Mouse (Mus musculus) fat pad, adult 2 months (tissue): ENCODE measurements around the gene Dffa.
"Not testable (repeated sequence)": the region's sequence is repeated elsewhere in the genome, so short reads cannot be mapped to it uniquely, and the experiment has no call there.

Source experiments
- DNase-seq: peaks from one replicate; pipeline ENCODE4 v3.0.0-alpha.2; 2011; ENCODE audit warnings: low read depth, low spot score; ENCODE audit errors: extremely low read depth

Gene Dffa

DNA sequence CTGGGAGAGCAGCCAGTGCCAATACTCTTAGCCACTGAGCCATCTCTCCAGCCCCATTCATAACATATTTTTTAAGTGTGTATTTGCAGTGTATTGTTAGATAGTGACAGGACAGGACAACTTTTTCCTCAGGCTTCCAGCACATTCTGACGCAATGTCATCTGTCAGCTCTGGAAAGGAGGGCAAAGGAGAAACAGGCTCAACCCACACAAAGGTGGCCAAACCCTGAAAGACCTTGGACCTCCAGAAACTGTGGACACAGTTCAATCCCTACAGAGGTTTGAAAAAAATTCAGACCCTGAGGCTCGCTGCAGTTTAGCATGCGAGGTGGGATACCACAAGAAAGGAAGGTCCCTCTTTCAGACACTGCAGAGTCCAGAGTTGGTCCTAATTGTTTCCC lies 6.0 kb upstream of the Dffa start:
- no peak for DNase-seq

DNA sequence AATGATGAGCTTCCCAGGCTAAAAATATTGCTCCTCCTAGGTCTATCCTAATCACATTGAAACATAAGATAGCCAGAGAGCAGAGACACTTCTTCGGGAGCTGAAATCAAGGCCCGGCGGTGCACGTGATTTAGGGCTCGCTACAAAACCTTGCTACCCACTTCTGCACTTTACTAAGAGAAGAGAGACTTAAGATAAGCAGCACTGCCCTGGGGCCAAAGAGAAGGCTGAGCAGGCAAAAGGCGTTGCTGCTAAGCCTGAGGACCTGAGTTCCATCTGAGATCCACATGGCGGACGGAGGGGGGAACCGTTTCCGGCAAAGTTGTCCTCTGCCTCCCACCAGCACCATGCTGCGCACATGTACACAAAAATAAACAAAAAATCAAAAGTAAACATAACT lies 5.4 kb upstream of the Dffa start:
- DNase-seq: no peak

DNA sequence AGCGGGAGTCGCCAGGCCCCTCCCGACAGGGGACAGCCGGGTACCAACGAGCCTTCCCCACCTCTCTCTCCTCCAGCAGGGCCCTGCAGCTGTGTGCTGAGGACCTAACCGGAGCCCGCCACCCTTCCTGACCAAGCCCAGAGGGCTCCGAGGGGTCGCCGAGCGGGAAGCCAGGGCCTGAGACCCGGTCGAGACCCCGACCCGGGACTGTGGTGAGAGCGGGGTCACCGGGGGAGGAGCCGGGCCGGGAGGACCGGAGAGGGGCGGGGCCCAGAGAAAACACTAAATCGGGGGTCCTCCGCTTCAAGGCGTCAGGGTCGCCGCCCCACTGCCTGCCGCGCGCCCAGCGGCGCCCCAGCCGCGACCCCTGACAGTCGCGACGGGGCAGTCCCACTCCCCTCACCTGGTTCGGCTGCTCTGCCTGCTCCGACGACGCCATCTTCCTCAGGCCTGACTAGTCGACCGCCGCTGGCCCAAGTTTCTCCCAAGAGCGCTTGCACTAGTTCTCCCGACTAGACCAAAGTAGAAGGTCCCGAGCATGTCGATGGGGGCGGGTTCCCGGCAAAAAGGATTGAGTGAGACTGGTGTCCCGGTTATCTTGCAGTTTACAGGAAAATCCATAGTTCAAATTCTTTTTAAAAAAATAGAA lies 4.5 kb upstream of the Dffa start, which contains the start of gene Pex14:
Gene Pex14, minus strand, starts transcription at position 508 of the 649 bp plus-strand sequence.
- DNase-seq: no peak

DNA sequence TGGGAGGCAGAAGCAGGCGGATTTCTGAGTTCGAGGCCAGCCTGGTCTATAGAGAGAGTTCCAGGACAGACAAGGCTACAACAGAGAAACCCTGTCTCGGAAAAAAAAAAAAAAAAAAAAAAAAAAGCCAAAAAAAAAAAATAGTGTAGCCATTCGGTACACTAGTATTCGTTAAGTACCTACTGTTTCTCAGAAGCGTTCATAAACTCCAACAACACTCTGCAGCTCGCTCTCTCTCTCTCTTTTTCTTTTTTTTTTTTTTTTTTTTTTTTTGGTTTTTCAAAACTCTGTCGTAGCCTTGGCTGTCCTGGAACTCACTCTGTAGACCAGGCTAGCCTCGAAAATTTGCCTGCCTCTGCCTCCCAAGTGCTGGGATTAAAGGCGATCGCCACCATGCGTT lies 3.5 kb upstream of the Dffa start:
- not testable (repeated sequence) for DNase-seq

DNA sequence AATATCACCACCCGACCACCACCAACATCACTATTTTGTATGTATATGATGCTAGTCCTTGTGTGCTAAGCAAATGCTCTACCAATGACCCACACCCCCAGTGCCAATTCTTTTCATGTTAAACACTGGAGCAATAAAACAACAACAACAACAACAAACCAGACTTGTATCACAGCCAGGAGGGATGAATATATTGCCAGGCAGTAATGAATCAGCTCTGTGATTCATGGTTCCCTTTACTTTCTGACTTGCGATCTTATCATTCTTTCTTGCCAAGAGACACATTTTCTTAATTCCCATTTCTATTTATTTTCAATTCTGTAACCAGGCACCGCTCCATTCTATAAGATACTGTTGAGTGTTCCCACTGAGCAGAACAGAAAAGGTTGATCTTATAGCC lies 2.5 kb upstream of the Dffa start:
- no peak for DNase-seq

DNA sequence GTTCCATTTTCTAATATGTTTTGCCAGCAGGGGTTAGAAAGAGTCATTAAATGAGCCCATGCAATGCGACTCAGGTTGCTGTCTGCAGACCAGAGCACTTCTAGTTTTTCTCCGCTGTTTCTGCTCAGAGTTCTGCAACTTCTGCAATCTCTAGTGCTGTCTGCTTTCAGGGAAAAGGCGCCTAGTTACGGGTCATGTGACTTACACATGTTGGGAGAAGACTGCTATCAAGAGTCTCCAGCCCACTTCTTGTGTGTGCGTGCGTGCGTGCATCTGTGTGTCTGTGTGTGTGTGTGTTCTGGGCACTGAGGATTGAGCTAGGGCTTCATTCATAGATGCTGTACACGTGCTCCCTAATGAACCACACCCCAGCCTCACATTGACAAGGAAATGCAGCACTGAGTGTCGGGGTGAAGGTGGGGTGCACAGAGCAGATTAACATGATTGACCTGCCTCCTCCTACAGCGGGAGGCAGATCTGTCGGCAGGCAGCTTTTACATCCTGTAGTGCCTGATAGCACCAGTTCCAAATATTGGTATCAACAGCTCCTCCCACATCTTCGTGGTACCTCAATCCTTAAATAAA lies 16.1 kb downstream of the Dffa start:
- DNase-seq: not testable (repeated sequence)

DNA sequence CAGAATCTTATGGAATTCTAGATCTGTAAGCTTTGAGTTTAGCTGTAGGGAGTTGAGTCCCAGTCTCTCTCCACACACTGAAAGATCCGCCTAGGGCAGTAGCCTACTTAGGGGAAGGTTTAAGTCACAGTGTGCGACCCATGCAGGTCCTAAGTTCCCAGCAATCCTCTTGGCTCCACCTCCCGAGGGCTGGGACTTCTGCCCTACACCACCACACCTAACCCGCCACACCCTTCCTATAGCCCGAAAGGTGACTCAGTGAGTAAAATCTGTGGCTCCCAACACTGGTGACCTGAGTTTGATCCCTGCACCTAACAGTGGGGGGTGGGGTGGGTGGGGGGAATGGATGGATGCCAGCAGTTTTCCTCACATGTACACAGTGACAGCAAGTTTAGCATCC lies 19.5 kb downstream of the Dffa start:
- no peak for DNase-seq

DNA sequence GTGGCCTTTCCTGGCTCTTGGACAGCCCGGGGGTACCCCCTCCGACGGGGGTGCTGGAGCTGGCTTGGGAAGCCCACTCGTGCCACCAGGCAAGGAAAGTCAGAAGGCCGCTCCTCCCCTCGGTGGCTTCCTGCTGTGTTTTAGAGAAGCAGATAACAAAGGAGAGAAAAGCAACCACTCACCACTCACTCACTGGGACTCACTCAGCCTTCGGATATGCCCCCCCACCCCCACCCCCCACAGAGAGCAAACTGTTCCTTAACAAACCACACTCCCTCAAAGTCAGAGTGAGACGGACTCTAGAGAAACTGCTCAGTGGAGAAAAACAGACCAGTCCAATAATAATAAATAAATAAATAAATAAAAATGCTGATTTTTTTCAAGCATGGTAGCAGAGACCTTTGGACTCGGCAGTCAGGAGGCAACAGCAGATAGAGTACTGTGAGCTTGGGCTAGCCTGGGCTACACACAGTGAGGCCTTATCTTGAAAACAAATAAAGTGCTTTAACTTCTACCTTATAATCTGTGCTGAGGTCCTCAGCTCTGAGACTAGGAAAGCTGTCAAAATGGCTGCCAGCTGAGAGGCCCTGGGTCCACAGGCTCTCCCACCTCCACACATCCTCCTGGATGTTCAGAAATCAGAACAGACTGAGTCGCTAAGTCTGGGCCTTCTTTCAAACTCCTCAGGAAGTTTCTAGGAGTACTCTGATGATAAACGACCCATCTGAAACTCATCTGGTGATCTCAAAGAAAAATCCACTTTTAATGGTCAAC lies 21.6 kb downstream of the Dffa start:
- no peak for DNase-seq

DNA sequence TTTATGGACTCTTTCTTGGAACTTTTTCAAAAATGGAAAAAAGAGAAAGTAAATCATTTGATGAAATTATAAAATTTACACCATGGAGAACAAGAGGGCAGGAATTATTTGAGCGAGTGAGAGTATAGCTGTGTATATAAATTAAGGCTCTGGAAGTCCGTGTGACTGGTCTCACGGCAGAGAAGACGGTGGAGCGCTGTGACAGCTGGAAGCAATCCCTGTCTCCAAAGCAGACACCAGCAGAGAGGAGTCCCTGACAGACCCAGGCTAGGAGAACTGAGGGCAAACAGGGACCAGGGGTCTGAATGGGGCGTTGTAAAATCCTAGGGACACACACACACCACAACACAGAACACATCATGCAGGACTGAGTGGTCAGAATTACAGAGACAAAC lies 22.2 kb downstream of the Dffa start:
- no peak for DNase-seq

DNA sequence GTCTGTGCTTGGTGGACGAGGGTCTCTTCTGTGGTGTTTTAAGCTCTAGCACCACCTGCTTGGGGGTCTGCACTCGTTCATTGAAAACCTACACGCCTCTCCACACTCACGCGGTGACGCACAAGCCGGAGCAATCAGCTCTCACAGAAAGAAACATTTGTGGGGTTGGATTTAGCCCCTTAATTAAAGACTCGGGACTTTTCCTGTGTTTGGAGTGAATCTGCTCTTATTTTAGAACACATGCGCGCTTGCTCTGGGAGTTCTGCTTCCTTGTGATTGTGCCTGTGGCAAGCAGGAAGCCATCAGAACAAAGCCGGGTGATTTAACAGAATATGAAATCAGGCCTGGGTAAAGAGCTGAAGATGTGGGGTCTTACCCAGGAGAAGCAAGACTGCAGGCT lies 22.7 kb downstream of the Dffa start, which contains the start of gene Cort:
Gene Cort, minus strand, starts transcription at position 101 of the 400 bp plus-strand sequence.
- DNase-seq: no peak

DNA sequence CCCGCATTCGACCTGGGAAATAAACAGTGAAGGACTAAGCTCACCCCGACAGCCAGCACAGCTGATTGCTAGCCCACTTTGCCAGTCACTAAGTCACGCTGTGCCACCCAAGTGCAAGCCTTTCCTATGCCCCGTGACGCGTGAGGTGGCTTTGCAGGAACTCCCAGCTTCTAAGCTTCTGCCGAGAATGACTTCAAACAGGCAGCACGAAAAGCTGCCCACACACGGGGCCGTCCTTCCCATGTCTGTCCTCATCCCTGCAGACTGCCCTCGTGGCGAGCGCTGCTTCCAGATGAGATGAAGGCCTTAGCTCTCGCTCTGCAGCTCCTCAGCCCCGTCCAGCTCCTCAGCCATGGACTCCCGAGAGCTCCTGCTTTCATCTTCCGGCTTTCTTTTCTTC lies 24.5 kb downstream of the Dffa start:
- DNase-seq: no peak

DNA sequence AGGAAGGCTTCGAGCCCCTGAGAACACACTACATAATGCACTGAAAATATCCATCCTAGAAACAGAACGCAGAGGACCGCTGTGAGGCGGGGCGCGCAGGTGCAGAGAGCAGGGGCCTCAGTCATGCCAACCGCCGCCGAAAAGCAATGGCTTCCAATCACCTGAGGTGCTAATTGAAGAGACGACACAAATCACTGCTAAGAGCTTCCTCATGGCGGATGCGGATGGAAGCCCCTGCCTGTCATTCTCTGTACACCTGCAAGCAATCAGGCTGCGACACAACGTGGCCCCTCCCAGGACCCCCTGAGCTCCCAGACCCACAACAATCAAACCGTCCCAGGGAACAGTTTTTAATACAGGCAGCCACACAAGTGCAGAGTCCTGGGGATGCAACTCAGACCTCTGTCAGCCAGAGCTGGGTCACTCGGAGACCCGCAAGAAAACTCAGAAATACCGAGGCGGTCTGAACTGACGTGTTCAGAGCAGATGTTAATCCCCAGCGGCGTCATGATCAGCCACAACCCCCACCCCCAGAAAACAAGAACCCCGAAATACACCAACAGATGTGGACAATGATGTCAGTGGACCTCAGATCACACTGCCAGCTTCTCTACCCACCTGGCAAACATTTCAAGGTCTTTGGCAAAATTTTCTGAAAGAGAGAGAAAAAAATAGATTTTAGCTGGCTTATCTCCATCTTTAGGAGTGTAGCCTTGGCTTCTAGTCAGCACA lies 27.2 kb downstream of the Dffa start:
- DNase-seq: no peak

DNA sequence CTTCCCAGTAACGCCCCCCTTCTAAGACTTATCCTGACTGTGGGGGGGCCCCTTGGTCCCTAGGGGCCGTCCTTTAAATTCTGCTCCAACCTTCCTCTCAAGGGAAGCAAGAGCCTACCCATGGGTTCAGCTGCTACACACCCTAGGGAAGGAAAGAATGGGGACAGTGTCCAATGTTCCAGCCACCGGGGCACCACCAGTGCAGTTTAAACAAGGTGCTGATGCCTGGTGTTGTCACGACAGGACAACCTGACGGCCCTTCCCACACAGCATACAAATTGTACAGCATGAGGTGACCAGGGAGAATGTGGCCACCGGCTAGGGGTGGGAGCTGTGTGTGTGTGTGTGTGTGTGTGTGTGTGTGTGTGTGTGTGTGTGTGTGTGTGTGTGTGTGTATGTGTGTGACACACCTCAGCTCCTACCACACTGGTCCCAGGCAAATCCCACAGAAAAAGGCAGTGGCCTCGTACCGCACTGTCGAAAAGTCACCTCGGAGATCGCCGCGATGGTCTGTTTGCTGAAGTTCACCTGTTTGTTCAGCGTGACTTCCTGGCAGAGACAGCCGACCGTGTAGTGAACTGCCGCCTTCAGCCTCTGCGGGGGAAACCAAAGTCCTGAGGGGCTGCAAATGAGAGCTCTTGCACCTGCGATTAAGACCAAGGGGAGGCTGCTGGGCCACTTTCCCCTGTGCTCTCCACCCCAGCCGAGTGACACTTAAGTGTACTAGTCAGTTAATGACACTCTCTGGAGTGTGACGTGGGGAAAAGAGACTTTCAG lies 28.0 kb downstream of the Dffa start:
- no peak for DNase-seq

DNA sequence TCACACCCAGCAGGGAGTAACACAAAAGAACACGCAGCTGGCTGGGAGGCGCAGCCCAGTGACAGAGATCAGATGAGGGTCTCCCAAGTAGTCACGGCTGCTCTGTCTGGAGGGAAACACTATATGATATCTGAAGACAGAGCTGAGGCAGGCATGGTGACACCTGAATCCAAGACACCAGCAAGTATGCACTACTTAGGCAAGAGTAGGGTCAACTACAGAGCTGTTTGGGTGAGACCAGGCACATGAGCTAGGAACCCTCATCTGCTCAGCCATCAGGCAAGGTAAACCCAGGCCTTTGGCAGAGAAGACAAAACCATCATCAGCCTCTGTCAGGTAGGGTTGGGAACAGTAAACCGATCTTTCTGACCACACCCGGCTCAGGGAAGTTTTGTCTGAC lies 29.4 kb downstream of the Dffa start:
- no peak for DNase-seq

DNA sequence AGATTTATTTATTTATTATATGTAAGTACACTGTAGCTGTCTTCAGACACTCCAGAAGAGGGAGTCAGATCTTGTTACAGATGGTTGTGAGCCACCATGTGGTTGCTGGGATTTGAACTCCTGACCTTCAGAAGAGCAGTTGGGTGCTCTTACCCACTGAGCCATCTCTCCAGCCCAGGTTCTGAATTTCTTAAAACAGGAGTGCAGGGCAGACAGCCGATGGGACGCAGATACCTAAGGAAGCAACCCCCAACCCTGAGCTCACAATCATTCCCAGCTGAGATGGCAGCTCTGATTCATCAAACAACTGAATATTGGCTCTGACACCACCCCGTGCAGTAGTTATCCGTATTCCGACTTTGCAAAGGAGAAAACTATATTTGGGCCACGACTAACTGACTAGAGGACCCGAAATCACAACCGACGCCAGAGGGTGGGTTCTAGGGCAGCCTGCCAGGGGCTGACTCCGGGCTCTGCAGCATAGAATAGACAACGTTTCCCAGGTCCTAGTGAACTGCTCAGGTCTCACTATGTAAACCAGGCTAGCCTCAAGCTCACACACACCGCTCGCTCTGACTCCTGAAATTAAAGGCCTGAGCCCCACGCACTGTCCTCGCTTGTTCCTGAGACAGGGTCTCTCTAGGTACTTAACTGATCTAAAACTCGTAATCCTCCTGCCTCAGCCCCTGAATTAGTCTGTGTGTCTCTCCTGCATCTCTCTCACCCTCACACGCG lies 32.3 kb downstream of the Dffa start:
- no peak for DNase-seq

DNA sequence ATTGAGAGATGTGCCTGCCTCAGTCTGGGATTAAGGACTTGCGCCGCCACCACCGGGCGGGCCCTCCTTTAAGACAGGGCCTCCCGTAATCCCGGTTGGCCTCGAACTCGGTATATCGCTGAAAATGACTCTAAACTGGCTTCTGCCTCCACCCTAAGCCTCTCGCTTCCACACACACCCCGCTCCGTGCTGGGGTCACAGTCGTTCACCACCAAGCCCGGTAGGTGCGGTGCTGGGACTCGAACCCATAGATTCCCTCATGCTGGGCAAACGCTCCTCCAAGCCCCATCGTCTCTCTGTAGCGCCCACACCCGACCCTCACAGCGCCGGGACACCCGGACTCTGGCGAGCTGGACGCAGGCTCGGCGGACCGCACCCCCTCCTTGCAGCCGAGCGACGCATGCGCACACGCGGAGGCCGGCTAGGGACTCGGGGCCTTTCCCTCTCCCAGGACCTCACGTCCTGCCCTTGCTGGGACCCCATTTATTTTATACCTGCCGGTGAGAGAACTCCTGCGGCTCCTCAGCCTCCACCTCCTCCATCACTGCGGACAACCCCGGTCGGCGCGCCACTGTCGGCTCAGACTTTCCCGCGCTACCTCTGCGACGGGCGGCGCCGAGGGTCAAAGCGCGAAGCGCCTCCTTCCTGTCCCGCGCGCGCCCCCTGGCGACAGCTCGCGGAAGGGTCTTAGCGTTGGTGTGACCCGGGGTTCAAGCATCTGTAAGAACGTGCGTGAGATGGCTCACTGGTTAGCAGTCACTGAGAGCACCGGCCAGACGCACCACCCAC lies 33.2 kb downstream of the Dffa start, which contains the start of gene Cenps:
Gene Cenps, minus strand, starts transcription at position 648 of the 789 bp plus-strand sequence.
- DNase-seq: no peak

DNA sequence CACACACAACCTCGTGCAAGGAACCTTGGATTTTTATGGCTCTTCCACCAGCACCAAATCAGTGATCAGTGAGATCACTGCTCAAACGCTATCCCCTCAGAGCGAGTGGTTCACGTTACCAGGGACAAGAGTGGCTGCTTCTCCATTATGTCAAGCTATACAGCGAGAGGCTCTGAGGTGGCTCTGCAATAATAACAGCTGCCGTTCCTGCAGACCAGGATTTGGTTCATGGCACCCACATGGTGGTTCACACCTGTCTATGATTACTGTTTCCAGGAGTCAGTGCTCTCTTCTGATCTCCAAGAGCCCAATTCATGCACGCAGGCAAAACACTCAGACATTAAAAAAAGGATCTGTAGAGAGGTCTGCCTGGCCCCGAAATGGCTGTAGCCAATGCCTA lies 34.6 kb downstream of the Dffa start:
- DNase-seq: no peak

DNA sequence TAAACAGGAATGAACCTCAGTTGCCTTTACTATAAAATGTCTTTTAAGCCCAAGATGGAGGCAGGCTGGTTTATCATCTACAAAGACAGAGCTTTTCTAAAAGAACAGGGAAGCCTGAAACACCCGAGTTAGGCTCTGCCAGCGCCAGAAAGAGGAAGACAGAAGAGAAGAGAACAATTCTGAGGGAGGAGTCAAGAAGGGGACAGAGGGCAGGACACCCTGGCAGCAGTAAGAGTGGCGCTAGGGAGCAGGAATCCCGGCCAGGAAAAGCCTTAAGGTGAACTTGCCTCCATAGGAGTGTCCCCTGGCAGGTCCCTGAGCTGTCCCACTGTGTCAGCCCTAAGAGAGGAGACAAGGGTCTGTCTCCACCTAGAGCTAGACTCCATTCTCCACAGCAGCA lies 39.6 kb downstream of the Dffa start:
- DNase-seq: no peak

DNA sequence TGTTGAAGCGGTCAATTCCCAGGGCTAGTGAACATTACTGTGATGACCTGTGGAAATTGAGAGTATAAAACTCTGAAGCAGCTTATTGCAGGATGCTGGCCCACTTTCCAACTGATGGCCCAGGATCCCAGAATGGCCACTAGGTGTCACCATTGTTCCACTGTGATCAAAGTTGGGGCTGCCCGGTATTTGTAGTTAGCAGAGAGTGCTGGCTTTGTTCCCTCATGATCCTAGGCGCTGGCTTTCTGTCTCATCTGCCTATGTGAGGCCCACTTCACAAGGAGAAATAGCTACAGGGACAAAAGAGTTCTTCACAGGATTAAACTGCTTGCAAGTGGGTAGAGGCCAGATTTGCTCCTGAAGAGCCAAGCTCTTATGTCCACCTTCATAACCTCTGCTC lies 40.5 kb downstream of the Dffa start:
- no peak for DNase-seq
